Mouse (Mus musculus) lung, postnatal 0 days (tissue): ENCODE measurements around the gene Anxa9.

ENCODE experiments used
- CTCF ChIP-seq: IDR thresholded peaks from 2 replicates; pipeline ENCODE4 v1.5.1; 2016; ENCODE audit warnings: antibody characterized with exemption, mild to moderate bottlenecking
- EP300 ChIP-seq: IDR thresholded peaks from 2 replicates; pipeline ENCODE4 v1.6.1; 2016; ENCODE audit warnings: antibody characterized with exemption, mild to moderate bottlenecking, control low read depth

DNA sequence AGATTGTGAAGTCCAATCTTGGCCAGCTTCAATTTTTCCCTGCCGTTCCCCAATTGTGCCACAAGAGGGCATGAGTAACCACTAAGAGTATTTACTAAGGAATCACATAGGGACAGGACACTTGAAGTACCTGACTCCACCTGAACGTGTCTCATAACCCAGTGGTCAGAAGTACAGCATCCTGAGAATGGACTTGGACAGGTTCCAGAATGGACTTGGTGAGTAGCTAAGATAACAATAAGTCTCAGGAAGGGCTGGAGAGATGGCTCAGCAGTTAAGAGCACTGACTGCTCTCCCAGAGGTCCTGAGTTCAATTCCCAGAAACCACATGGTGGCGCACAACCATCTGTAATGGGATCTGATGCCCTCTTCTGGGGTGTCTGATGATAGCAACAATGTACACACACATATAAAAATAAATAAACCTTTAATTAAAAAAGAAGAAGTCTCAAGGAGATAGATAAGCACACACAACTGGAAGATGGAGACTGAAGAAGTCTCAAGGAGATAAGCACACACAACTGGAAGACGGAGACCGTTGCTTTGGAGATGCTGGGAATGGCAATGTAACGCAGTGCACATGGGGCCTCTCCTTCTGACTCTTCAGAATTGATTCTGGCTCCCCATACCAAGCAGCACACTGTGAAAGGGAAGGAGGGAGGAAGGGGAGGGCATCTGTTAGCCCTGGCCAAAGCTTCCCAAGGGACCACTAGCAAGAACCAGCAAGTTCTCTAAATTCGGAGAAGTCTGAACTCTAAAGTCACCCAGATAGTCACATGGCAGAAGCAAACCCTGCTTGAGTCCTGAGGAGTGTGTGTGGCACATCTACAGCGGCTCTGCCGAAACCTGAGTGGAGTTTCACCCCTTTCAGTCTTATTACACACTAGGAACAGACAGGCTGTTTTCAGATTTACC, 4.2 kb upstream of the Anxa9 start:
- peak; percentile 78 for TF ChIP-seq CTCF
- no peak for TF ChIP-seq EP300
